Mouse (Mus musculus) stomach, postnatal 0 days (tissue): ENCODE measurements at regions not wholly inside any gene's neighbourhood (a gene's known extent, or its start where the extent isn't known, plus 50 kb on each side); places are given as distances from the start of the nearest gene placed in this dataset.
A peak's percentile ranks its signal among the peaks of the same experiment; 100 is the strongest.

Experiments used
- ATAC-seq: fragments of 200-750 bp; cut with Nextera tagmentation; 2 replicates; pipeline ENCODE4 v1.8.0; 2017; ENCODE audit not compliant: low FRiP score, low TSS enrichment
- DNase-seq: peaks from one replicate; pipeline ENCODE4 v3.0.0-alpha.2; 2016; ENCODE audit warnings: low spot score
- H3K27ac ChIP-seq: fragments of 300-500 bp; sonication (generic); replicated peaks from 2 replicates; pipeline ENCODE4 v1.5.1; 2014; ENCODE audit warnings: mild to moderate bottlenecking, control low read depth
- H3K27me3 ChIP-seq: fragments of 300-500 bp; sonication (generic); 2 replicates; pipeline ENCODE4 v1.6.1; 2014; ENCODE audit warnings: low read length; ENCODE audit not compliant: control insufficient read depth, insufficient read depth
- H3K36me3 ChIP-seq: fragments of 300-500 bp; sonication (generic); 2 replicates; pipeline ENCODE4 v1.6.1; 2014; ENCODE audit warnings: low read length, mixed read lengths; ENCODE audit not compliant: control insufficient read depth, insufficient read depth
- H3K4me1 ChIP-seq: fragments of 300-500 bp; sonication (generic); replicated peaks from 2 replicates; pipeline ENCODE4 v1.6.1; 2014; ENCODE audit warnings: antibody characterized with exemption; ENCODE audit not compliant: control insufficient read depth, insufficient read depth
- H3K4me2 ChIP-seq: fragments of 300-500 bp; sonication (generic); replicated peaks from 2 replicates; pipeline ENCODE4 v1.6.1; 2014; ENCODE audit warnings: low read depth, mild to moderate bottlenecking, control low read depth, moderate library complexity
- H3K4me3 ChIP-seq: fragments of 300-500 bp; sonication (generic); 2 replicates; pipeline ENCODE4 v1.5.1; 2014; ENCODE audit warnings: low read depth, low read length, control low read depth
- H3K9ac ChIP-seq: fragments of 300-500 bp; sonication (generic); 2 replicates; pipeline ENCODE4 v1.6.1; 2014; ENCODE audit warnings: mild to moderate bottlenecking, low read length, control low read depth, mixed read lengths
- H3K9me3 ChIP-seq: fragments of 300-500 bp; sonication (generic); 2 replicates; pipeline ENCODE4 v1.6.1; 2016; ENCODE audit warnings: low read length; ENCODE audit not compliant: control insufficient read depth
- CTCF ChIP-seq: IDR thresholded peaks from 2 replicates; pipeline ENCODE4 v1.5.1; 2016; ENCODE audit warnings: antibody characterized with exemption, low read depth, mild to moderate bottlenecking, moderate library complexity
- EP300 ChIP-seq: optimal IDR thresholded peaks from 2 replicates; pipeline ENCODE3; 2016; ENCODE audit warnings: antibody characterized with exemption
- WGBS: fragments of 180-500 bp; shearing (Covaris S2); extraction: QIAGEN DNeasy Blood & Tissue Kit; methylation state at CpG from one replicate; pipeline ENCODE4 v1.1.7; 2014; 5-methylcytosine and 5-hydroxymethylcytosine counted together

DNA sequence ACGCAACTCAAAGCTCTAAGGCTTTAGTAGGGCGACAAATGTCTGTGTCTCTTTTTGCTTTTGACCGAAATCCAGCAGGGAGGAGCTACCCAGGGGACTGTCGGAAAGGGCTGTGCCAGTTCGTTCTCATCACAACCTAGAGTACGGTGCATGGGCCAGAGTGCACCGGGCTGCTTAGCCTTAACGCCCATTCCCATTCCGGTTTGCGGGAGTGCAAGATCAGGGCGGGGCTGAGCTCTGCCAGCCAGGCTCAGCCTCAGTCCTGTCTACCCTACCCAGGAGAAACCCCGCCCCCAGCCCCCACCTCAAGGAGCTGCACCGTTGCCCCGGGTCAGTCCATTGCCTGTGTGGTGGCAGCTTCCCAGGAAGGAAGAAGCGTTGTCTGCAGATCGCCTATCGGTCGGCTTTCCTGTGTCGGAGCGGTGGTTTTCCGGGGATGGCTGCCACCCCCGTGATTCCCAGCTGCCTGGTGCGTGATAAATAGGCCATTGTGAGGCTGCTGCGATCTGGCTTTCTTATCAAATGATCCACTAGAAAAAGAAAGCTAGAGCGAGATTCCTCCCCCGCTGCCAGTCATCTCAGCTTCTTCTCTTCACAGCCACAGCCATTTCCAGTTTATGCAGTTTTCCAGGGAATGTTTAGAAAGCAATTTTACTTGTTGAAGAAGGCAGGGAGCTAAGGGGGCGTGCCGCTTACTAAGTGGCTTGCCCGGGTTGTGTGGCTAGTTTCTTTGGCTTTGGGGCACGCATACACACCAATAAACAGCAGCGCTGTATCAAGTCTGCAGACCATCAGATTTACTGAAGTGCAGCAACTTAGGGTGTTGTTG, 187.4 kb upstream of the Ankrd55 start:
- ATAC-seq (peak; percentile 89), DNase-seq (peak; percentile 70)
- 0 out of 2 replicates have a peak, but pooled peaks cover 3% of the 10 kb centered on the region for H3K4me1 ChIP-seq
- peak overlapping the region; percentile 86 for H3K4me2 ChIP-seq
- no peaks in the 10 kb centered on the region for H3K36me3 ChIP-seq
- peak overlapping the region; percentile 67 for H3K9ac ChIP-seq
- 2% methylated on average over 31 of the region's 31 CpGs for WGBS
- peak overlapping the region; percentile 85 for H3K27ac ChIP-seq
- no peaks in the 10 kb centered on the region for H3K27me3 ChIP-seq
- TF ChIP-seq CTCF, result no peak
- no peak for TF ChIP-seq EP300
- H3K9me3 ChIP-seq, result no peaks in the 10 kb centered on the region
- peak overlapping the region; percentile 52 for H3K4me3 ChIP-seq

GRCm38 (mm10) chr13:112101421-112101756, 186.9 kb upstream of the Ankrd55 start:
- TF ChIP-seq EP300 (no peak), CTCF (no peak)
- Histone ChIP-seq H3K27ac (peak overlapping the region; percentile 85; the same call in 1 of the 2 replicates), H3K27me3 (no peaks in the 10 kb centered on the region), H3K9ac (no peak overlapping the region), H3K36me3 (no peaks in the 10 kb centered on the region), H3K4me3 (peak overlapping the region; percentile 52), H3K4me2 (peak overlapping the region; percentile 86), H3K4me1 (0 out of 2 replicates have a peak, but pooled peaks cover 3% of the 10 kb centered on the region), H3K9me3 (no peaks in the 10 kb centered on the region)
- DNase-seq (no peak), ATAC-seq (no peak)
- WGBS, result 64% methylated on average over 5 of the region's 5 CpGs

- no peaks in the 10 kb centered on the region for H3K27me3 ChIP-seq
- ATAC-seq, result no peak
- no peak overlapping the region for H3K9ac ChIP-seq
- no peaks in the 10 kb centered on the region for H3K36me3 ChIP-seq
- no peak overlapping the region for H3K27ac ChIP-seq
- no peak for DNase-seq
- no peaks in the 10 kb centered on the region for H3K9me3 ChIP-seq
- WGBS, result 74% methylated on average over 3 of the region's 3 CpGs
- TF ChIP-seq CTCF (no peak), EP300 (no peak)
- H3K4me1 ChIP-seq, result 0 out of 2 replicates have a peak, but pooled peaks cover 3% of the 10 kb centered on the region
- H3K4me3 ChIP-seq, result no peak overlapping the region
- no peak overlapping the region for H3K4me2 ChIP-seq
Measured at GRCm38 (mm10) chr13:112105953-112106352, 182.3 kb upstream of the Ankrd55 start.

GRCm38 (mm10) chr13:112114741-112115201, 173.5 kb upstream of the Ankrd55 start:
- Histone ChIP-seq H3K4me3 (no peak overlapping the region), H3K9me3 (no peaks in the 10 kb centered on the region), H3K9ac (no peak overlapping the region), H3K4me1 (peaks cover 4% of the 10 kb centered on the region; the same call in 1 of the 2 replicates), H3K4me2 (no peak overlapping the region), H3K36me3 (no peaks in the 10 kb centered on the region), H3K27ac (peak overlapping the region; percentile 56; the same call in 1 of the 2 replicates), H3K27me3 (no peaks in the 10 kb centered on the region)
- WGBS, result 64% methylated on average over 7 of the region's 7 CpGs
- TF ChIP-seq CTCF, result peak; percentile 36
- no peak for TF ChIP-seq EP300
- no peak for DNase-seq
- no peak for ATAC-seq

DNA sequence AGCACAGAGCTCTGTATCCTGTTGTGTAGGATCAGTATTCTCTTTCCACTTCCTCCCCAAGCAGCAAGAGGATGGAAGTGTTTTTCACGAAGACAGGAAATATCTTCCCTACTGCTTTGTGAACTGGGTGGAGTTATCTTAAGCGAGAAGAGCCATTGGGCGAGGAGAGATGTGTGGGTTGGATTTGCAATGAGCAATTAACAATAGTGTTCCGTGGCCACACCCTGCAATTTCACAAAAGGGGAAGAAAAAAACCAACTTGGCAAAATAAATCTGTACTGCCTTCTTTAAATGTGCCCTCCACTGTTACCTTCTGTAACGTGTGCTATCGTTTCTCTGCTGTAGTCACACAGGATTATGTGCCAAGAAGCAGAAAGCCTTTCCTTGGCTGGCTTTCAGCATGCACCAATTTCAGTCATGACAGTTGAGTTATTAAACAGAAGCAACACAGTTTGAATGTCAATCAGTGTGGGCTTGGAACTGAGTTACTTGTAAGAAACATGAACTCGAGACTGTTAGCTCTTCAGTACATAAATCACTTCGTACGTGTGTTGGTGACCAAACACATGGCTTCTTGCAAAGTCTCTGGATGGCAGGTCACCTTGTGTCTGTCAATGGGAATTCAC, 172.0 kb upstream of the Ankrd55 start:
- H3K4me2 ChIP-seq, result no peak overlapping the region
- DNase-seq (no peak), ATAC-seq (no peak)
- no peaks in the 10 kb centered on the region for H3K27me3 ChIP-seq
- no peak overlapping the region for H3K9ac ChIP-seq
- no peaks in the 10 kb centered on the region for H3K9me3 ChIP-seq
- peaks cover 10% of the 10 kb centered on the region; the same call in 1 of the 2 replicates for H3K4me1 ChIP-seq
- H3K4me3 ChIP-seq, result no peak overlapping the region
- H3K27ac ChIP-seq, result peak overlapping the region; percentile 49; the same call in 1 of the 2 replicates
- TF ChIP-seq EP300 (no peak), CTCF (no peak)
- 47% methylated on average over 9 of the region's 9 CpGs for WGBS
- no peaks in the 10 kb centered on the region for H3K36me3 ChIP-seq

DNA sequence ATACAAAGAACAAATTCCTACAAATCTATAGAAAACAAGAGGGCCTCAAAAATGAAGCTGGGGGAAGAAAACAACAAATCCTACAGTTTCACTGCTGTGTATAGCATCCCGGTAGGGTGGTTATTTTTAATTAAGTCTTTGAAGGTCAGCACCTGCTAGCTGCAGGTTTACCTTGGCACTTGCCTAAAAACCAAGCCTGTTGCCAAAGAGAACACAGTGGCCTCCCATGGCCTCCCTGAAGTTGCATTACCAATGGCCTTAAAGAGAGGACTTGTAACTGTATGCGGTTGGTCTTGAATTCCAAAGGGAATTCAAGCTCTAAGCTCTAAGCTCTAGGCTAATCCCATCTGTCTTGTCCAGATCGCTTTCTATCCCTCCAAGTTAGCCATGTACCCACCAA, 169.7 kb upstream of the Ankrd55 start:
- Histone ChIP-seq H3K9ac (no peak overlapping the region), H3K36me3 (no peaks in the 10 kb centered on the region), H3K27ac (no peak overlapping the region), H3K4me1 (peaks cover 10% of the 10 kb centered on the region; the same call in 1 of the 2 replicates), H3K4me3 (no peak overlapping the region), H3K4me2 (no peak overlapping the region), H3K27me3 (no peaks in the 10 kb centered on the region), H3K9me3 (no peaks in the 10 kb centered on the region)
- TF ChIP-seq CTCF (no peak), EP300 (no peak)
- WGBS, result 85% methylated on average over 3 of the region's 3 CpGs
- no peak for DNase-seq
- ATAC-seq, result no peak
